Mouse (Mus musculus) midbrain, postnatal 0 days (tissue): ENCODE measurements around the gene Fras1. TPM values are rescaled to one million over a fixed set of nuclear protein-coding genes. Genes with fewer than 3 reads are reported as not detected.

Source experiments
- ATAC-seq: fragments of 200-750 bp; cut with Nextera tagmentation; 2 replicates; pipeline ENCODE4 v1.8.0; 2017; ENCODE audit warnings: moderate number of reproducible peaks, mild to moderate bottlenecking, moderate TSS enrichment, moderate library complexity; ENCODE audit not compliant: low FRiP score
- DNase-seq: peaks from one replicate; pipeline ENCODE4 v3.0.0-alpha.2; 2015; ENCODE audit warnings: low spot score
- H3K27ac ChIP-seq: fragments of 300-500 bp; sonication (generic); 2 replicates; pipeline ENCODE4 v1.5.1; 2014; ENCODE audit warnings: low read depth, mild to moderate bottlenecking, low read length, mixed read lengths
- H3K27me3 ChIP-seq: fragments of 300-500 bp; sonication (generic); 2 replicates; pipeline ENCODE4 v1.6.1; 2014; ENCODE audit warnings: low read length, control low read depth, mixed read lengths; ENCODE audit not compliant: insufficient read depth
- H3K36me3 ChIP-seq: fragments of 300-500 bp; sonication (generic); 2 replicates; pipeline ENCODE4 v1.6.1; 2014; ENCODE audit warnings: low read length, control low read depth, mixed read lengths; ENCODE audit not compliant: insufficient read depth
- H3K4me1 ChIP-seq: fragments of 300-500 bp; sonication (generic); 2 replicates; pipeline ENCODE4 v1.6.1; 2014; ENCODE audit warnings: mild to moderate bottlenecking, control low read depth, antibody characterized with exemption, low read length, mixed read lengths; ENCODE audit not compliant: insufficient read depth
- H3K4me2 ChIP-seq: fragments of 300-500 bp; sonication (generic); 2 replicates; pipeline ENCODE4 v1.6.1; 2014; ENCODE audit warnings: low read depth, mild to moderate bottlenecking, low read length, mixed read lengths; ENCODE audit not compliant: poor library complexity, severe bottlenecking
- H3K4me3 ChIP-seq: fragments of 300-500 bp; sonication (generic); 2 replicates; pipeline ENCODE4 v1.5.1; 2014; ENCODE audit warnings: low read depth, mild to moderate bottlenecking, low read length, moderate library complexity
- H3K9ac ChIP-seq: fragments of 300-500 bp; sonication (generic); replicated peaks from 2 replicates; pipeline ENCODE4 v1.6.1; 2014; ENCODE audit warnings: mild to moderate bottlenecking, low read length, moderate library complexity, mixed read lengths; ENCODE audit not compliant: poor library complexity, severe bottlenecking
- H3K9me3 ChIP-seq: fragments of 300-500 bp; sonication (generic); 2 replicates; pipeline ENCODE4 v1.6.1; 2016; ENCODE audit warnings: low read length, control low read depth
- CTCF ChIP-seq: IDR thresholded peaks from 2 replicates; pipeline ENCODE4 v1.5.1; 2016; ENCODE audit warnings: antibody characterized with exemption, mild to moderate bottlenecking
- WGBS: fragments of 180-500 bp; shearing (Covaris S2); extraction: QIAGEN DNeasy Blood & Tissue Kit; methylation state at CpG from one replicate; pipeline ENCODE4 v1.1.7; 2014; 5-methylcytosine and 5-hydroxymethylcytosine counted together
- polyA plus RNA-seq: library from polyadenylated mRNA; unstranded; fragments of >200 nt; fragmentation: Nextera tagmentation; extraction: Ambion mirVana; gene quantifications from 2 replicates; pipeline ENCODE4 v1.2.1, GENCODE M21; 2015
- total RNA-seq: library from RNA; depleted of rRNA; stranded (reverse); fragments of >200 nt; gene quantifications from 2 replicates; pipeline ENCODE4 v1.2.3, GENCODE M21; 2014

Gene Fras1
- total and polyA plus RNA-seq, 2 experiments from 2014 or later: 2.3 to 7.3 TPM

GRCm38 (mm10) chr5:96375391-96375831, 1.7 kb downstream of the Fras1 start:
- ATAC-seq (no peak), DNase-seq (no peak)
- WGBS: 0% methylated on average over 6 of the region's 17 CpGs
- no peaks in the 10 kb centered on the region for H3K9me3 ChIP-seq
- no peak for TF ChIP-seq CTCF
- no peaks in the 10 kb centered on the region for H3K36me3 ChIP-seq
- no peak overlapping the region for H3K27ac ChIP-seq
- no peaks in the 10 kb centered on the region for H3K4me1 ChIP-seq
- peak overlapping the region; percentile 70 for H3K4me3 ChIP-seq
- peak overlapping the region; percentile 95 for H3K4me2 ChIP-seq
- no peaks in the 10 kb centered on the region for H3K27me3 ChIP-seq
- H3K9ac ChIP-seq: peak overlapping the region; percentile 30; the same call in 1 of the 2 replicates

GRCm38 (mm10) chr5:96376216-96376615, 2.5 kb downstream of the Fras1 start:
- Histone ChIP-seq H3K4me1 (no peaks in the 10 kb centered on the region), H3K4me2 (peak overlapping the region; percentile 95), H3K27me3 (no peaks in the 10 kb centered on the region), H3K36me3 (no peaks in the 10 kb centered on the region), H3K27ac (no peak overlapping the region), H3K9me3 (no peaks in the 10 kb centered on the region), H3K9ac (no peak overlapping the region), H3K4me3 (peak overlapping the region; percentile 70)
- ATAC-seq: no peak
- WGBS: 53% methylated on average over 4 of the region's 4 CpGs
- TF ChIP-seq CTCF: peak; percentile 62
- DNase-seq: no peak

- no peaks in the 10 kb centered on the region for H3K27me3 ChIP-seq
- 40% methylated on average over 15 of the region's 15 CpGs for WGBS
- H3K4me1 ChIP-seq: no peaks in the 10 kb centered on the region
- no peak overlapping the region for H3K4me3 ChIP-seq
- ATAC-seq (0 out of 2 replicates have a peak, but pooled peaks have one; percentile 38), DNase-seq (no peak)
- TF ChIP-seq CTCF: no peak
- H3K9ac ChIP-seq: no peak overlapping the region
- no peaks in the 10 kb centered on the region for H3K9me3 ChIP-seq
- no peak overlapping the region for H3K4me2 ChIP-seq
- no peaks in the 10 kb centered on the region for H3K36me3 ChIP-seq
- no peak overlapping the region for H3K27ac ChIP-seq
Measured at GRCm38 (mm10) chr5:96386138-96386933, 12.6 kb downstream of the Fras1 start.

GRCm38 (mm10) chr5:96388306-96388705, 14.6 kb downstream of the Fras1 start:
- Histone ChIP-seq H3K36me3 (no peaks in the 10 kb centered on the region), H3K27ac (no peak overlapping the region), H3K9ac (no peak overlapping the region), H3K27me3 (no peaks in the 10 kb centered on the region), H3K4me3 (no peak overlapping the region), H3K9me3 (no peaks in the 10 kb centered on the region), H3K4me2 (no peak overlapping the region), H3K4me1 (no peaks in the 10 kb centered on the region)
- ATAC-seq: no peak
- WGBS: 76% methylated on average over 8 of the region's 8 CpGs
- no peak for DNase-seq
- no peak for TF ChIP-seq CTCF

- no peak for TF ChIP-seq CTCF
- whole genome bisulfite sequencing: 88% methylated on average over 11 of the region's 11 CpGs
Measured at GRCm38 (mm10) chr5:96389963-96390623, 16.3 kb downstream of the Fras1 start.

GRCm38 (mm10) chr5:96391086-96391485, 17.3 kb downstream of the Fras1 start:
- TF ChIP-seq CTCF: no peak
- 94% methylated on average over 4 of the region's 4 CpGs for WGBS
- no peak overlapping the region for H3K4me3 ChIP-seq
- H3K27me3 ChIP-seq: no peaks in the 10 kb centered on the region
- no peak overlapping the region for H3K27ac ChIP-seq
- H3K36me3 ChIP-seq: no peaks in the 10 kb centered on the region
- no peak for DNase-seq
- ATAC-seq: no peak
- H3K4me2 ChIP-seq: no peak overlapping the region
- no peaks in the 10 kb centered on the region for H3K9me3 ChIP-seq
- no peaks in the 10 kb centered on the region for H3K4me1 ChIP-seq
- no peak overlapping the region for H3K9ac ChIP-seq

More at GRCm38 (mm10) chr5:96389963-96390623, 16.3 kb downstream of the Fras1 start:
- no peaks in the 10 kb centered on the region for H3K27me3 ChIP-seq
- H3K4me3 ChIP-seq: no peak overlapping the region
- no peak overlapping the region for H3K9ac ChIP-seq
- H3K27ac ChIP-seq: no peak overlapping the region
- ATAC-seq (no peak), DNase-seq (no peak)
- H3K9me3 ChIP-seq: no peaks in the 10 kb centered on the region
- no peak overlapping the region for H3K4me2 ChIP-seq
- H3K36me3 ChIP-seq: no peaks in the 10 kb centered on the region
- no peaks in the 10 kb centered on the region for H3K4me1 ChIP-seq
